Mouse (Mus musculus) megakaryocyte, embryonic 14.5 days (primary cell): ENCODE measurements at regions not wholly inside any gene's neighbourhood (a gene's known extent, or its start where the extent isn't known, plus 50 kb on each side); places are given as distances from the start of the nearest gene placed in this dataset.

ENCODE experiments used
- FLI1 ChIP-seq: IDR thresholded peaks from 2 replicates; pipeline ENCODE4 v1.6.1; 2012; ENCODE audit warnings: low read length, inconsistent platforms, mixed read lengths
- GATA1 ChIP-seq: IDR thresholded peaks from 3 replicates; pipeline ENCODE4 v1.6.1; 2012; ENCODE audit warnings: mixed read lengths, low read length, inconsistent platforms, borderline replicate concordance

DNA sequence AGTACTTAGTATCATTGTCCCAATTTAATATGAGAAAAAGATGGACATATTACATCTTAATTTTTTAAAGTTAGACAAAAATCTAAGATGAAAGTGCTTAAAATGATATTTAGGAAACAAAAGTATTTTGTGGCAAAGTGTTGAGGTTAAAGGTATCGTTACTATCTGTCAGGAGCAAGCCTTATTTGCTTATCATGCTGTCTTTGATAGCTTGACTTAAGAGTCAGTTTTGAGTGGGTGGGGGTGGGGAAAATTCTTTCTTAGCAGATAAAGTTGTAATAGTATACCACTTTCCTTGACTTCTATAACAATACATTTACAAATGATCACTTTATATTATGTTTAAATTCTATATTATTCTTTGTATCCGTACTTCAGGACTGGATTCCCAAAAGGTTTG is 339.1 kb upstream of the Dph6 start:
- TF ChIP-seq GATA1 (no peak), FLI1 (no peak)
